Mouse (Mus musculus): ENCODE measurements around the gene Htr1d. TPM values are rescaled to one million over a fixed set of nuclear protein-coding genes. Genes with fewer than 3 reads are reported as not detected.

Gene Htr1d
- polyA plus RNA-seq, 1 experiment: 4.0 TPM

Other genes with a start within 250 kb of the Htr1d start
- gene Asap3, start 217.2 kb upstream of the Htr1d start, polyA plus RNA-seq (2012; rRNA removed): 11.7 and 11.8 TPM in 2 replicates
- gene Tcea3, start 175.8 kb upstream of the Htr1d start, polyA plus RNA-seq (2012; rRNA removed): 42.6 and 65.1 TPM in 2 replicates
- gene Zfp46, start 138.8 kb upstream of the Htr1d start, polyA plus RNA-seq (2012; rRNA removed): 41.0 and 50.3 TPM in 2 replicates
- gene Hnrnpr, start 112.6 kb upstream of the Htr1d start, polyA plus RNA-seq (2012; rRNA removed): 58.3 and 61.1 TPM in 2 replicates
- 1.3 and 1.4 TPM in 2 replicates for gene 6030445D17Rik, start 38.7 kb downstream of the Htr1d start, polyA plus RNA-seq (2012; rRNA removed)
- gene Luzp1, start 46.2 kb downstream of the Htr1d start, polyA plus RNA-seq (2012; rRNA removed): 26.2 TPM in 2 replicates
- 41.8 and 42.4 TPM in 2 replicates for gene Kdm1a, start 179.2 kb downstream of the Htr1d start, polyA plus RNA-seq (2012; rRNA removed)
- gene Tex46, start 186.9 kb downstream of the Htr1d start, polyA plus RNA-seq (2012; rRNA removed): not detected in 2 replicates
- not detected in 2 replicates for gene Lactbl1, start 199.1 kb downstream of the Htr1d start, polyA plus RNA-seq (2012; rRNA removed)